Mouse (Mus musculus): ENCODE results near the gene Nemf. TPM values are rescaled to one million over a fixed set of nuclear protein-coding genes. Genes with fewer than 3 reads are reported as not detected.
A peak's percentile ranks its signal among the peaks of the same experiment; 100 is the strongest.

The Nemf gene
- polyA plus RNA-seq, 1 experiment, result 0.71 TPM

DNA sequence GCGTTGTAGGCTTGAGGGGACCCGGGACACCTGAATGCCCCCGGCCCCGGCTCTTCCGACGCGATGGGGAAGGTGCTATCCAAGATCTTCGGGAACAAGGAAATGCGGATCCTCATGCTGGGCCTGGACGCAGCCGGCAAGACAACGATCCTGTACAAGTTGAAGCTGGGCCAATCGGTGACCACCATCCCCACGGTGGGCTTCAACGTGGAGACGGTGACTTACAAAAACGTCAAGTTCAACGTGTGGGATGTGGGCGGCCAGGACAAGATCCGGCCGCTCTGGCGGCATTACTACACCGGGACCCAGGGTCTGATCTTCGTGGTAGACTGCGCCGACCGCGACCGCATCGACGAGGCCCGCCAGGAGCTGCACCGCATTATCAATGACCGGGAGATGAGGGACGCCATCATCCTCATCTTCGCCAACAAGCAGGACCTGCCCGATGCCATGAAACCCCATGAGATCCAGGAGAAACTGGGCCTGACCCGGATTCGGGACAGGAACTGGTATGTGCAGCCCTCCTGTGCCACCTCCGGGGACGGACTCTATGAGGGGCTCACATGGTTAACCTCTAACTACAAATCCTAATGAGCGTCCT, 15.9 kb upstream of the Nemf start:
- peaks cover 22% of the 10 kb centered on the region for H3K36me3 ChIP-seq (ENCODE audit: control insufficient read depth, insufficient read depth, low read length)
- no peak for TF ChIP-seq CTCF (IDR thresholded peaks at IDR 0.05; ENCODE audit: extremely low read depth, insufficient read length, insufficient replicate concordance, low read depth, low read length)
- no peak for TF ChIP-seq POLR2A (IDR thresholded peaks at IDR 0.05; ENCODE audit: low read depth, low read length)
- under 1% methylated on average over 42 of the region's 42 CpGs for WGBS
- peak overlapping the region; percentile 89 for H3K4me3 ChIP-seq (ENCODE audit: low read depth, low read length)
- H3K4me1 ChIP-seq (ENCODE audit: control insufficient read depth, insufficient read depth, insufficient read length, low read length), result peaks cover 2% of the 10 kb centered on the region; the same call in 1 of the 2 replicates
- peak overlapping the region; percentile 97 for H3K27ac ChIP-seq (ENCODE audit: insufficient read depth, low read depth, low read length)
- H3K27me3 ChIP-seq (ENCODE audit: control insufficient read depth, insufficient read depth, low read length), result no peaks in the 10 kb centered on the region

DNA sequence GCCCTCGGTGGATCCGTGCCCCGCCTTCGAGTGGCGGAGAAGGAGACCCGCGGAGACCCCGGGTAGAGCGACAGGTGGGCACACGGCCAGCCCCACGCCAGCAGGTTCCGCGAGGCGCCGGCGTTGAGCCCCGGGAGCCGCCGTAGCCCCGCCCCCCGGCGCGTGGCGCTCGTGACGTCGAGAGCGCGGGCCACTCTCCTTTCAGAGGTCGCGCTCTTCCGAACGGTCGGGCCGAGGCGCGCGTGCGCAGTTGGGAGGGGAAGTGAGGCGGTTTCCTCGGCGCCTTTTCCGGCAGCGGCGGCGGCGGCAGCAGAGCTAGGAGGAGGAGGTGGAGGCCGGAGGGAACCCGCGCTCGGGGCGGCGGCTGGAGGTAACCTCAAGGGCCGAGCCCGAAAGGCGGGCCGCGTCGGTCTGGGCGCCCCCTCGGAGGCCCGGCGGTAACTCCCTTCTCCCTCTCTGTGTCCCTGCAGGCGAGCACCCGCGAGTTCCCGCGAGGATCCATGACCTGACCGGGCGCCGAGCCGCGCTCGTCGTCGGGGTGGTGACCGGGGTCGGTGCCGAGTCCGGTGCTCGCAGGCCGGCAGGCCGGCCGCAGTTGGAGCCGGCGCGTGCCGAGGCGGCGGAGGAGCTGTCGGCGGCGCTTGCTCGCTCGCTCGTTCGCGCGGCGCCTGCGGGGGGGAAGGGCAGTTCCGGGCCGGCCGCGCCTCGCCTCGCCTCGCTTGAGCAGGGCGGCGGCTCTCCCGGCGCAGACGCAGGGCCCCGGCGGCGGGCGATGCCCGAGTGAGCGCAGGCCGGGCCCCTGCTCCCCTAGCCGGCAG, 15.1 kb upstream of the Nemf start, which contains the start of the genes Arf6 and Gm9887:
Gene Arf6, plus strand, starts transcription at position 297 of the 818 bp plus-strand sequence.
Gene Gm9887, minus strand, starts transcription at position 605 of the 818 bp plus-strand sequence.
- peaks cover 2% of the 10 kb centered on the region; the same call in 1 of the 2 replicates for H3K4me1 ChIP-seq (ENCODE audit: control insufficient read depth, insufficient read depth, insufficient read length, low read length)
- H3K4me3 ChIP-seq (ENCODE audit: low read depth, low read length), result peak within 1 kb of the TSS; percentile 89
- H3K27me3 ChIP-seq (ENCODE audit: control insufficient read depth, insufficient read depth, low read length), result no peaks in the 10 kb centered on the region
- H3K36me3 ChIP-seq (ENCODE audit: control insufficient read depth, insufficient read depth, low read length), result peaks cover 19% of the 10 kb centered on the region
- TF ChIP-seq POLR2A (IDR thresholded peaks at IDR 0.05; ENCODE audit: low read depth, low read length) (peak; percentile 98), CTCF (IDR thresholded peaks at IDR 0.05; ENCODE audit: extremely low read depth, insufficient read length, insufficient replicate concordance, low read depth, low read length) (no peak)
- H3K27ac ChIP-seq (ENCODE audit: insufficient read depth, low read depth, low read length), result peak within 1 kb of the TSS; percentile 97
- under 1% methylated on average over 109 of the region's 121 CpGs for WGBS

- peaks cover 19% of the 10 kb centered on the region for H3K36me3 ChIP-seq (ENCODE audit: control insufficient read depth, insufficient read depth, low read length)
- TF ChIP-seq CTCF (IDR thresholded peaks at IDR 0.05; ENCODE audit: extremely low read depth, insufficient read length, insufficient replicate concordance, low read depth, low read length) (peak; percentile 49; the same call in 1 of the 2 replicates), POLR2A (IDR thresholded peaks at IDR 0.05; ENCODE audit: low read depth, low read length) (peak; percentile 12; the same call in 1 of the 2 replicates)
These were observed 14.5 kb upstream of the Nemf start for GRCm38 (mm10) chr12:69371421-69371853.

DNA sequence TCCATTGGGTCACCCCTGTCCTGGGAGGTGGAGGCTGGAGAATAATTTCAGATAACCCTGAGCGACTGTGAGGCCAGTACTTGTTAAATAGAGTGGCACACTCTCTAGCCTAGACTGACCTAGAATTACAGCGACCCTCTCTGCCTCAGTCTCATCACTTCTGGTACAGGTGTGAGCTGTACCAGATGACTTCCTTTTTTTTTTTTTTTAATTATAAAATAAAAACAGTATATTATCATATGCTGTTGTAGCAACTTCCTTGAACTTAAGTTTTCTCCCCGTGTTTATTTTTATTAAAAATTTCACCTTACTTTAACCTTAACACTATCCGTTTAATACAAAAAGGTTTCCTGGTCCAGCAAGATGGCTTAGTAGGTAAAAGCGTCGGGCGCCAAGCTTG, 14.0 kb upstream of the Nemf start:
- peaks cover 2% of the 10 kb centered on the region; the same call in 1 of the 2 replicates for H3K4me1 ChIP-seq (ENCODE audit: control insufficient read depth, insufficient read depth, insufficient read length, low read length)
- 9% methylated on average over 7 of the region's 7 CpGs for WGBS
- H3K4me3 ChIP-seq (ENCODE audit: low read depth, low read length), result peak overlapping the region; percentile 75
- H3K27ac ChIP-seq (ENCODE audit: insufficient read depth, low read depth, low read length), result peak overlapping the region; percentile 95
- H3K27me3 ChIP-seq (ENCODE audit: control insufficient read depth, insufficient read depth, low read length), result no peaks in the 10 kb centered on the region
- TF ChIP-seq POLR2A (IDR thresholded peaks at IDR 0.05; ENCODE audit: low read depth, low read length) (no peak), CTCF (IDR thresholded peaks at IDR 0.05; ENCODE audit: extremely low read depth, insufficient read length, insufficient replicate concordance, low read depth, low read length) (no peak)
- H3K36me3 ChIP-seq (ENCODE audit: control insufficient read depth, insufficient read depth, low read length), result peaks cover 17% of the 10 kb centered on the region

More at GRCm38 (mm10) chr12:69371421-69371853, 14.5 kb upstream of the Nemf start:
- Histone ChIP-seq H3K4me1 (ENCODE audit: control insufficient read depth, insufficient read depth, insufficient read length, low read length) (peaks cover 2% of the 10 kb centered on the region; the same call in 1 of the 2 replicates), H3K27ac (ENCODE audit: insufficient read depth, low read depth, low read length) (peak overlapping the region; percentile 95), H3K4me3 (ENCODE audit: low read depth, low read length) (peak overlapping the region; percentile 75), H3K27me3 (ENCODE audit: control insufficient read depth, insufficient read depth, low read length) (no peaks in the 10 kb centered on the region)
- WGBS, result 0% methylated on average over 24 of the region's 24 CpGs

DNA sequence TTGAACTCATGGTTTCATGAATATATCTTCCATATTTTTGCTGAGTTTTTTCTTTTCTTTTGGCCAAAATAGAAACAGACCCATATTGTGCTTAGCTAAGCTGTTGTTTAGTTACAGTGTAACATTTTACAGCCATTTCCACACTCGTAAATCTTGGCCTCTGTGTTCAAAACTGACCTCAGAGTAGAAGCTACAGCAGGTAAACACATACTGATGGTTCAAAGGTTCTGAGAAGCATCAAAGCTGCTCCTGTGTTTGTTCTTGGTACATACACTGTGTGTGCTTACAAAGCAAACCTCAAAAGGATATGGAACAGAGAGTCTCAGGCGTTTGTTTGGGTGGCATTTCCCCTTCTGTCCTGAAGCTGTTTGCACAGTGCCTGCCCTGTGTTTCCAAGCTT, 10.6 kb upstream of the Nemf start:
- WGBS, result 26% methylated on average over 2 of the region's 2 CpGs
- H3K27ac ChIP-seq (ENCODE audit: insufficient read depth, low read depth, low read length), result peak overlapping the region; percentile 83
- H3K4me3 ChIP-seq (ENCODE audit: low read depth, low read length), result no peak overlapping the region
- no peaks in the 10 kb centered on the region for H3K27me3 ChIP-seq (ENCODE audit: control insufficient read depth, insufficient read depth, low read length)
- peaks cover 2% of the 10 kb centered on the region; the same call in 1 of the 2 replicates for H3K4me1 ChIP-seq (ENCODE audit: control insufficient read depth, insufficient read depth, insufficient read length, low read length)
- TF ChIP-seq POLR2A (IDR thresholded peaks at IDR 0.05; ENCODE audit: low read depth, low read length) (no peak), CTCF (IDR thresholded peaks at IDR 0.05; ENCODE audit: extremely low read depth, insufficient read length, insufficient replicate concordance, low read depth, low read length) (no peak)
- H3K36me3 ChIP-seq (ENCODE audit: control insufficient read depth, insufficient read depth, low read length), result no peaks in the 10 kb centered on the region

DNA sequence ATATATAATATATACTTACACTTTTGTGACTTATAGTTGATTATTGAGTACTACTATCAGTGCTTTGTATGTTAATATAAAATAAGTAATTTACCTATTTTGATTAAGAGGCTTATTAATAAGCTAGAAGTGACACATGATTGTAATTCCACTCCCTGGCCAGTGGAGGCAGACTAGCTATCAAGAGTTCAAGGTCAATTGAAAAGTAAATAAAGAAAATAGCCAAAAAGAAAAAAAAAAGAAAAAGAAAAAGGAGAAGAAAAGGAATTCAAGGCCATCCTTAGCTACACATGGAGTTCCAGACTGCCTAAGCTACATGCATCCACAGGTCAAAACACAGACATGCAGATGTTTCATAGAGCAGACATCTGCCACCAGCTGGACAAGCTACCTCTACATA, 9.5 kb upstream of the Nemf start:
- peaks cover 2% of the 10 kb centered on the region; the same call in 1 of the 2 replicates for H3K4me1 ChIP-seq (ENCODE audit: control insufficient read depth, insufficient read depth, insufficient read length, low read length)
- no peaks in the 10 kb centered on the region for H3K36me3 ChIP-seq (ENCODE audit: control insufficient read depth, insufficient read depth, low read length)
- H3K27ac ChIP-seq (ENCODE audit: insufficient read depth, low read depth, low read length), result no peak overlapping the region
- TF ChIP-seq CTCF (IDR thresholded peaks at IDR 0.05; ENCODE audit: extremely low read depth, insufficient read length, insufficient replicate concordance, low read depth, low read length) (no peak), POLR2A (IDR thresholded peaks at IDR 0.05; ENCODE audit: low read depth, low read length) (no peak)
- no peaks in the 10 kb centered on the region for H3K27me3 ChIP-seq (ENCODE audit: control insufficient read depth, insufficient read depth, low read length)
- no peak overlapping the region for H3K4me3 ChIP-seq (ENCODE audit: low read depth, low read length)

DNA sequence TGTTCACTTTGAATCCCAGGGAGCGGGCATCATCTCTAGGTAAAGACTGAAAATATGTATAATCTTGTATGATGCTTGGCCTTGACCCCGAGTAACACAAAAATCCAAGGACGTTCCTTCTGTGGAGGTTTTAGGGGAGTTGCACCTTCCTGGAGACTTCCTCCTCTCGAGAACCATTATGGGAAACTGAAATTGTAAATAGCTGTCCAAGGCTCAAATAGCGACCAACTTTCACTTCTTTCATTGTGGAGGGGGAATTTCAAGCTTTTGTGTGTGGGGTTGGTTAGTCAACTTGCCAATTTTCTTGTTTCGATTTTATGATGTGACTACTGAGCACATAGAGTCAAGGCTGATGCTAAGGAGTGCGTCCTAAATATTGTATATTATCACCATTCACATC, 8.8 kb upstream of the Nemf start:
- 84% methylated on average over 7 of the region's 7 CpGs for WGBS

More for the DNA sequence above, 8.8 kb upstream of the Nemf start:
- H3K4me1 ChIP-seq (ENCODE audit: control insufficient read depth, insufficient read depth, insufficient read length, low read length), result peaks cover under 1% of the 10 kb centered on the region; the same call in 1 of the 2 replicates
- no peak overlapping the region for H3K27ac ChIP-seq (ENCODE audit: insufficient read depth, low read depth, low read length)
- no peak overlapping the region for H3K4me3 ChIP-seq (ENCODE audit: low read depth, low read length)
- TF ChIP-seq CTCF (IDR thresholded peaks at IDR 0.05; ENCODE audit: extremely low read depth, insufficient read length, insufficient replicate concordance, low read depth, low read length) (no peak), POLR2A (IDR thresholded peaks at IDR 0.05; ENCODE audit: low read depth, low read length) (no peak)
- no peaks in the 10 kb centered on the region for H3K36me3 ChIP-seq (ENCODE audit: control insufficient read depth, insufficient read depth, low read length)
- no peaks in the 10 kb centered on the region for H3K27me3 ChIP-seq (ENCODE audit: control insufficient read depth, insufficient read depth, low read length)
